Mouse (Mus musculus) liver, embryonic 12.5 days (tissue): Measurements from ENCODE around the gene Jam2. TPM values are rescaled to one million over a fixed set of nuclear protein-coding genes. Genes with fewer than 3 reads are reported as not detected.
A peak's percentile ranks its signal among the peaks of the same experiment; 100 is the strongest.

ENCODE experiments used
- ATAC-seq: fragments of 200-750 bp; cut with Nextera tagmentation; 2 replicates; pipeline ENCODE4 v1.8.0; 2017; ENCODE audit warnings: moderate number of reproducible peaks, mild to moderate bottlenecking, moderate library complexity
- H3K27ac ChIP-seq: fragments of 300-500 bp; sonication (generic); 2 replicates; pipeline ENCODE4 v1.5.1; 2016; ENCODE audit warnings: mild to moderate bottlenecking
- H3K27me3 ChIP-seq: fragments of 300-500 bp; sonication (generic); replicated peaks from 2 replicates; pipeline ENCODE4 v1.6.1; 2016; ENCODE audit warnings: mild to moderate bottlenecking, moderate library complexity
- H3K36me3 ChIP-seq: fragments of 300-500 bp; sonication (generic); 2 replicates; pipeline ENCODE4 v1.6.1; 2016; ENCODE audit warnings: mild to moderate bottlenecking, moderate library complexity
- H3K4me1 ChIP-seq: fragments of 300-500 bp; sonication (generic); 2 replicates; pipeline ENCODE4 v1.6.1; 2016
- H3K4me2 ChIP-seq: fragments of 300-500 bp; sonication (generic); 2 replicates; pipeline ENCODE4 v1.6.1; 2016; ENCODE audit warnings: mild to moderate bottlenecking, moderate library complexity
- H3K4me3 ChIP-seq: fragments of 300-500 bp; sonication (generic); 2 replicates; pipeline ENCODE4 v1.5.1; 2016; ENCODE audit warnings: mild to moderate bottlenecking, moderate library complexity
- H3K9ac ChIP-seq: fragments of 300-500 bp; sonication (generic); 2 replicates; pipeline ENCODE4 v1.6.1; 2016; ENCODE audit warnings: mild to moderate bottlenecking, moderate library complexity
- H3K9me3 ChIP-seq: fragments of 300-500 bp; sonication (generic); replicated peaks from 2 replicates; pipeline ENCODE4 v1.6.1; 2016; ENCODE audit warnings: mild to moderate bottlenecking, moderate library complexity
- WGBS: fragments of 180-500 bp; shearing (Covaris S2); methylation state at CpG from one replicate; pipeline ENCODE4 v1.1.7; 2016; ENCODE audit not compliant: insufficient replicate concordance; 5-methylcytosine and 5-hydroxymethylcytosine counted together
- polyA plus RNA-seq: library from polyadenylated mRNA; unstranded; fragments of >200 nt; fragmentation: Nextera tagmentation; extraction: Ambion mirVana; gene quantifications from 2 replicates; pipeline ENCODE4 v1.2.1, GENCODE M21; 2016

The Jam2 gene
- polyA plus RNA-seq, 1 experiment from 2014 or later, result 1.1 TPM

DNA sequence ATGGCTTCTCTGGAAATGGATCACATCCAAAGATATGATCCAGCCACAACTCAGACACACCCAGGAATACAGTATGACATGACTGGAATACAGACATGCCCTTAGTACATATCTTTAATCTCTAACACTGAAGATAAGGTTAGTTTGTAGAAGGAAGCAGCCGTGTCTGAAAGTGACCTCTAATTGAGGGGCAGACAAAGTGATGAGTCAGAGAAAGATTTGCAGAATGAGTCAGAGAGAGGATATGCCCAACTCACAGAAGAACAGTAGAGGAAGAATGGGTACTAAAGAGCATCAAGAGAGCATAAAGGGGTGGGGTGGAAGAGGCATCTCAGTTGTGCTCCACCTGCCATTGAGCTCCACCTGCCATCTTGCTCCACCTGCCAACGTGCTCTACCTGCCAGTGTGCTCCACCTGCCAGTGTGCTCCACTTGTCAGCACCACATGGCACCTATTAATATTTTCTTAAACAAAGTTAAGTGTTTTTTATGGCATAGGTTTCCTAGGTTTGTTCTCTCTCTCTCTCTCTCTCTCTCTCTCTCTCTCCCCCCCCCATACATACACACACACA is 16.8 kb downstream of the Jam2 start:
- WGBS, result 28% methylated on average over 2 of the region's 2 CpGs
- H3K4me2 ChIP-seq, result no peak overlapping the region

GRCm38 (mm10) chr16:84793401-84793800 is 19.5 kb downstream of the Jam2 start:
- no peak overlapping the region for H3K9ac ChIP-seq
- no peak overlapping the region for H3K4me2 ChIP-seq
- no peaks in the 10 kb centered on the region for H3K4me1 ChIP-seq
- ATAC-seq, result no peak
- no peaks in the 10 kb centered on the region for H3K27me3 ChIP-seq
- no peaks in the 10 kb centered on the region for H3K36me3 ChIP-seq
- no peak overlapping the region for H3K4me3 ChIP-seq
- 72% methylated on average over 14 of the region's 14 CpGs for WGBS
- no peaks in the 10 kb centered on the region for H3K9me3 ChIP-seq
- no peak overlapping the region for H3K27ac ChIP-seq

More for the DNA sequence above, 16.8 kb downstream of the Jam2 start:
- no peak overlapping the region for H3K4me3 ChIP-seq
- no peaks in the 10 kb centered on the region for H3K4me1 ChIP-seq
- no peak overlapping the region for H3K27ac ChIP-seq
- H3K27me3 ChIP-seq, result no peaks in the 10 kb centered on the region
- H3K9ac ChIP-seq, result no peak overlapping the region
- H3K36me3 ChIP-seq, result no peaks in the 10 kb centered on the region
- no peaks in the 10 kb centered on the region for H3K9me3 ChIP-seq
- ATAC-seq, result no peak

GRCm38 (mm10) chr16:84795337-84795736 is 21.4 kb downstream of the Jam2 start:
- WGBS, result 55% methylated on average over 3 of the region's 3 CpGs
- Histone ChIP-seq H3K4me3 (no peak overlapping the region), H3K36me3 (no peaks in the 10 kb centered on the region), H3K4me2 (no peak overlapping the region), H3K27ac (no peak overlapping the region), H3K9ac (no peak overlapping the region), H3K4me1 (no peaks in the 10 kb centered on the region), H3K9me3 (no peaks in the 10 kb centered on the region), H3K27me3 (no peaks in the 10 kb centered on the region)
- ATAC-seq, result no peak

DNA sequence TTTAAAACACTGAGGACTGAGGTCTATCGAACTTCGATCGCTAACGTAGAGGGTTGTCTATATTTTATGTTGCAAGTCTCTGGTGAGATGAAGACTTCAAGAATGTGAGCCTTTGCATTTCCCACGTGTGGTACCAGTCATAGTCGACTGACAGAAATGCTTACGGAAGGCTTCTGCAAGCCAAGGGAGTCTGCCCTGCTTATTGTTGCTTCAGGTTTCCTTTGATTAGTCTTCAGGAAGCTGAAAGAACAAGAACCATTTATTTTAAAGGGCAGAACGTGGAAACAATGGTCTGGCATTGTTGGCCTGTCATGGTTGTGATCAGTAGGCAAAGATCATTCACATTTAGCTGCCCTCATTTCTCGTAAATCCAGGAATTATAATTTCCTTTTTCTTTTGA is 22.8 kb downstream of the Jam2 start:
- Histone ChIP-seq H3K9ac (no peak overlapping the region), H3K36me3 (no peaks in the 10 kb centered on the region), H3K4me2 (no peak overlapping the region), H3K27me3 (no peaks in the 10 kb centered on the region), H3K9me3 (no peaks in the 10 kb centered on the region), H3K4me1 (no peaks in the 10 kb centered on the region), H3K4me3 (no peak overlapping the region), H3K27ac (no peak overlapping the region)
- WGBS, result 66% methylated on average over 9 of the region's 9 CpGs
- no peak for ATAC-seq

- Histone ChIP-seq H3K27ac (no peak overlapping the region), H3K27me3 (no peaks in the 10 kb centered on the region), H3K4me3 (no peak overlapping the region), H3K4me2 (no peak overlapping the region), H3K9ac (no peak overlapping the region), H3K36me3 (no peaks in the 10 kb centered on the region), H3K4me1 (no peaks in the 10 kb centered on the region; the same call in 1 of the 2 replicates), H3K9me3 (no peaks in the 10 kb centered on the region)
- no peak for ATAC-seq
- WGBS, result 60% methylated on average over 1 of the region's 2 CpGs
These were observed 26.1 kb downstream of the Jam2 start for GRCm38 (mm10) chr16:84800038-84800437.

DNA sequence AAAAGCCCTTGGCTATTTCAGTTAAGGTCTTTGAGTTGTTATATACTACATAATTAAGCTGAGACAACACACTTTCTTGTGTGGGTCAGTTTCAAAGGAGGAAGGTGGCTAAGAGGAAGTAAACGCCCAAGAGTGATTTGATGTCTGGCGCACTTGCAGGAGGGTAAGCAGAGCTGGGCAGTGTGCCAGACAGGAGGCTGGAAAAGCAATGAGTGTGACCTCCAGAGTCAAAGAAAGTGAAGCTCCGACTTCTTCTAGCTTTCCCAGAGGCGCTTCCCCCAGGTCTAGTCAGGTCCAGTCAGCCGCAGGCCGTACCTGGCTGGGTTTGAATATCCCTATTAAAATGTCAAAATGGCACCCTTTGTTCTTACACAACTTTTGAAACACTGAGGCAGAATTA is 28.3 kb downstream of the Jam2 start:
- no peaks in the 10 kb centered on the region for H3K27me3 ChIP-seq
- no peak overlapping the region for H3K9ac ChIP-seq
- no peak overlapping the region for H3K27ac ChIP-seq
- H3K4me2 ChIP-seq, result no peak overlapping the region
- no peak overlapping the region for H3K4me3 ChIP-seq
- H3K9me3 ChIP-seq, result no peaks in the 10 kb centered on the region
- ATAC-seq, result no peak
- H3K4me1 ChIP-seq, result no peaks in the 10 kb centered on the region; the same call in 1 of the 2 replicates
- 59% methylated on average over 6 of the region's 6 CpGs for WGBS
- no peaks in the 10 kb centered on the region for H3K36me3 ChIP-seq

- ATAC-seq, result no peak
- Histone ChIP-seq H3K9ac (no peak overlapping the region), H3K36me3 (no peaks in the 10 kb centered on the region), H3K27ac (no peak overlapping the region), H3K4me1 (no peaks in the 10 kb centered on the region; the same call in 1 of the 2 replicates), H3K27me3 (no peaks in the 10 kb centered on the region), H3K9me3 (no peaks in the 10 kb centered on the region), H3K4me3 (no peak overlapping the region), H3K4me2 (no peak overlapping the region)
- 61% methylated on average over 5 of the region's 5 CpGs for WGBS
These were observed 30.9 kb downstream of the Jam2 start for GRCm38 (mm10) chr16:84804866-84805265.

GRCm38 (mm10) chr16:84806175-84806574 is 32.3 kb downstream of the Jam2 start:
- Histone ChIP-seq H3K4me1 (no peaks in the 10 kb centered on the region; the same call in 1 of the 2 replicates), H3K4me3 (no peak overlapping the region), H3K27ac (no peak overlapping the region), H3K4me2 (no peak overlapping the region), H3K9ac (no peak overlapping the region), H3K9me3 (no peaks in the 10 kb centered on the region), H3K36me3 (no peaks in the 10 kb centered on the region), H3K27me3 (no peaks in the 10 kb centered on the region)
- ATAC-seq, result peak; percentile 52; the same call in 1 of the 2 replicates
- 74% methylated on average over 3 of the region's 3 CpGs for WGBS

- Histone ChIP-seq H3K4me1 (no peaks in the 10 kb centered on the region; the same call in 1 of the 2 replicates), H3K9me3 (no peaks in the 10 kb centered on the region), H3K4me3 (no peak overlapping the region), H3K9ac (no peak overlapping the region), H3K36me3 (no peaks in the 10 kb centered on the region), H3K27me3 (no peaks in the 10 kb centered on the region), H3K4me2 (no peak overlapping the region), H3K27ac (no peak overlapping the region)
- no peak for ATAC-seq
- 79% methylated on average over 7 of the region's 7 CpGs for WGBS
These were observed 34.0 kb downstream of the Jam2 start for GRCm38 (mm10) chr16:84807874-84808273.

- no peak for ATAC-seq
- H3K27me3 ChIP-seq, result no peaks in the 10 kb centered on the region
- WGBS, result 66% methylated on average over 1 of the region's 1 CpGs
These were observed 36.3 kb downstream of the Jam2 start for GRCm38 (mm10) chr16:84810254-84810653.

DNA sequence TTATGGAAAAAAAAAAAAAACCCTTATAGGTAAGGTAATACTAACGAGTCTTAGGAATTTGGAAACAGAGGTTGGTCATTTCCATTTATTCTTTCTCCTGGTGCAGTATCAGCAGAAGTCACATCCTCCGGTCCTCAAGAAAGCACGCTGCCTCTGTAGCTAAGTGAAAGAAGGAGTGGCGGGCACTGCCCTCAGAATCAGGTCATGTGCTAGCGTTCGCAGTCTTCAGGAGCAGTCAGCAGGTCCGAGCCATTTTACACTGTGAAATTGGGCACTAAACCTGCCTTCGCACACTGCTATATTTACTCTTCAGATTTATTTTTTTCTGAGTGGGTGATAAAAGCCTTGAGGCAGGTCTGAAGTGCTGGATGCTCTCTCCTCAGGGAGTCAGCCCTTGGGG is 39.9 kb downstream of the Jam2 start:
- no peaks in the 10 kb centered on the region for H3K27me3 ChIP-seq
- 0 out of 2 replicates have a peak overlapping the region, but pooled peaks have one; percentile 20 for H3K4me2 ChIP-seq
- no peak for ATAC-seq
- H3K4me3 ChIP-seq, result no peak overlapping the region
- H3K36me3 ChIP-seq, result no peaks in the 10 kb centered on the region
- H3K9me3 ChIP-seq, result no peaks in the 10 kb centered on the region
- H3K4me1 ChIP-seq, result no peaks in the 10 kb centered on the region
- no peak overlapping the region for H3K27ac ChIP-seq
- no peak overlapping the region for H3K9ac ChIP-seq
- WGBS, result 59% methylated on average over 8 of the region's 8 CpGs

More at GRCm38 (mm10) chr16:84810254-84810653, 36.3 kb downstream of the Jam2 start:
- Histone ChIP-seq H3K9me3 (no peaks in the 10 kb centered on the region), H3K4me3 (no peak overlapping the region), H3K36me3 (no peaks in the 10 kb centered on the region), H3K9ac (no peak overlapping the region), H3K4me2 (no peak overlapping the region), H3K4me1 (no peaks in the 10 kb centered on the region), H3K27ac (no peak overlapping the region)

- no peak for ATAC-seq
- Histone ChIP-seq H3K27me3 (no peaks in the 10 kb centered on the region), H3K9me3 (no peaks in the 10 kb centered on the region), H3K36me3 (no peaks in the 10 kb centered on the region), H3K4me3 (no peak overlapping the region), H3K9ac (no peak overlapping the region), H3K4me1 (no peaks in the 10 kb centered on the region), H3K27ac (no peak overlapping the region), H3K4me2 (peak overlapping the region; percentile 20; the same call in 1 of the 2 replicates)
- 26% methylated on average over 8 of the region's 8 CpGs for WGBS
These were observed 40.6 kb downstream of the Jam2 start for GRCm38 (mm10) chr16:84814511-84814910.

GRCm38 (mm10) chr16:84817423-84817822 is 43.5 kb downstream of the Jam2 start:
- no peaks in the 10 kb centered on the region for H3K9me3 ChIP-seq
- H3K27me3 ChIP-seq, result no peaks in the 10 kb centered on the region
- WGBS, result 37% methylated on average over 7 of the region's 7 CpGs
- no peak overlapping the region for H3K27ac ChIP-seq
- no peak overlapping the region for H3K9ac ChIP-seq
- no peak for ATAC-seq
- no peak overlapping the region for H3K4me2 ChIP-seq
- 0 out of 2 replicates have a peak, but pooled peaks cover 2% of the 10 kb centered on the region for H3K36me3 ChIP-seq
- H3K4me3 ChIP-seq, result no peak overlapping the region
- H3K4me1 ChIP-seq, result no peaks in the 10 kb centered on the region
